Mouse (Mus musculus) midbrain, embryonic 12.5 days (tissue): ENCODE data around the gene Tmem59l. TPM values are rescaled to one million over a fixed set of nuclear protein-coding genes. Genes with fewer than 3 reads are reported as not detected.

Experiments used
- ATAC-seq: fragments of 200-750 bp; cut with Nextera tagmentation; 2 replicates; pipeline ENCODE4 v1.8.0; 2017; ENCODE audit warnings: low read depth, moderate TSS enrichment, moderate library complexity; ENCODE audit not compliant: low FRiP score
- H3K27ac ChIP-seq: fragments of 300-500 bp; sonication (generic); replicated peaks from 2 replicates; pipeline ENCODE4 v1.5.1; 2016; ENCODE audit warnings: mild to moderate bottlenecking
- H3K27me3 ChIP-seq: fragments of 300-500 bp; sonication (generic); 2 replicates; pipeline ENCODE4 v1.6.1; 2016; ENCODE audit warnings: mild to moderate bottlenecking
- H3K36me3 ChIP-seq: fragments of 300-500 bp; sonication (generic); 2 replicates; pipeline ENCODE4 v1.6.1; 2016
- H3K4me1 ChIP-seq: fragments of 300-500 bp; sonication (generic); 2 replicates; pipeline ENCODE4 v1.6.1; 2016
- H3K4me2 ChIP-seq: fragments of 300-500 bp; sonication (generic); replicated peaks from 2 replicates; pipeline ENCODE4 v1.6.1; 2016; ENCODE audit warnings: mild to moderate bottlenecking, moderate library complexity
- H3K4me3 ChIP-seq: fragments of 300-500 bp; sonication (generic); 2 replicates; pipeline ENCODE4 v1.5.1; 2016; ENCODE audit warnings: mild to moderate bottlenecking
- H3K9ac ChIP-seq: fragments of 300-500 bp; sonication (generic); replicated peaks from 2 replicates; pipeline ENCODE4 v1.6.1; 2016; ENCODE audit warnings: mild to moderate bottlenecking, moderate library complexity
- H3K9me3 ChIP-seq: fragments of 300-500 bp; sonication (generic); 2 replicates; pipeline ENCODE4 v1.6.1; 2016; ENCODE audit warnings: mild to moderate bottlenecking
- WGBS: fragments of 180-500 bp; shearing (Covaris S2); methylation state at CpG from one replicate; pipeline ENCODE4 v1.1.7; 2016; 5-methylcytosine and 5-hydroxymethylcytosine counted together
- polyA plus RNA-seq: library from polyadenylated mRNA; unstranded; fragments of >200 nt; fragmentation: Nextera tagmentation; extraction: Ambion mirVana; gene quantifications from 2 replicates; pipeline ENCODE4 v1.2.1, GENCODE M21; 2016

Gene Tmem59l
- polyA plus RNA-seq, 1 experiment from 2014 or later = 21.7 TPM

DNA sequence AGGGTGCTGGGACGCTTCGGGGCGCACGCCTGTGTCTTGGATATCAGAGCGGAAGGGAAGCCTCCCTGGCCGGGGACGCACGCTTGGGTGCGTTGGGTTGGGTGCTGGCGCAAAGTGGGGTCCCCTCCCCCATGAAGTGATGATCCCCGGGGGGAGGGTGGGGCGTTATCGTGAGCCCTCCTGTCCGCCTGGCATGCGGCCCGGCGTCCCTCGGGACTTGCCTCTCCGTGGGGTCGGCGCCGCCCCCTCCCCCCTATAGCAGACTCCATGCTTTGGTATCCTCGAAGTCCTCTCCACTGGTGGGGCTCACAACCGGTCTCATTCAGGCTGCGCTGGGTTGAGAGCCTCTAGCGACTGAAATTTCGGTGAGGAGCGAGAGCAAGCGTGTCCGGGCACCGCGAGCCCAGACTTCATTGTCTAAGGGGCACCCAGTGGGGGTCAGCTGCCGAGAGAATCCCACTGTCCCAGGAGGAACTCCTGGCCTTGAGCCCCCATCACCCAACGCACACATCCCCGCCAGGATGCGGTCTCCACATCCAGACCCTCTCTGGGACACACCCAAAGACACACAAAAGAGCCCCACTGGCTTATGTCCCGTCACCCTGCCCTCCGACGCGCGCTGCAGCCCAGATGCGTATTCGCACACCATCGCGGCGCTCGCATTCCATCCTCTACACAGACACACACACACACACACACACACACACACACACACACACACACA is 6.7 kb upstream of the Tmem59l start:
- Histone ChIP-seq H3K4me2 (peak overlapping the region; percentile 52), H3K36me3 (no peaks in the 10 kb centered on the region), H3K27ac (no peak overlapping the region), H3K27me3 (peaks cover 100% of the 10 kb centered on the region), H3K9ac (no peak overlapping the region), H3K4me1 (peaks cover 44% of the 10 kb centered on the region), H3K4me3 (peak overlapping the region; percentile 36; the same call in 1 of the 2 replicates), H3K9me3 (no peaks in the 10 kb centered on the region)
- no peak; the same call in 1 of the 2 replicates for ATAC-seq
- WGBS = under 1% methylated on average over 47 of the region's 47 CpGs

DNA sequence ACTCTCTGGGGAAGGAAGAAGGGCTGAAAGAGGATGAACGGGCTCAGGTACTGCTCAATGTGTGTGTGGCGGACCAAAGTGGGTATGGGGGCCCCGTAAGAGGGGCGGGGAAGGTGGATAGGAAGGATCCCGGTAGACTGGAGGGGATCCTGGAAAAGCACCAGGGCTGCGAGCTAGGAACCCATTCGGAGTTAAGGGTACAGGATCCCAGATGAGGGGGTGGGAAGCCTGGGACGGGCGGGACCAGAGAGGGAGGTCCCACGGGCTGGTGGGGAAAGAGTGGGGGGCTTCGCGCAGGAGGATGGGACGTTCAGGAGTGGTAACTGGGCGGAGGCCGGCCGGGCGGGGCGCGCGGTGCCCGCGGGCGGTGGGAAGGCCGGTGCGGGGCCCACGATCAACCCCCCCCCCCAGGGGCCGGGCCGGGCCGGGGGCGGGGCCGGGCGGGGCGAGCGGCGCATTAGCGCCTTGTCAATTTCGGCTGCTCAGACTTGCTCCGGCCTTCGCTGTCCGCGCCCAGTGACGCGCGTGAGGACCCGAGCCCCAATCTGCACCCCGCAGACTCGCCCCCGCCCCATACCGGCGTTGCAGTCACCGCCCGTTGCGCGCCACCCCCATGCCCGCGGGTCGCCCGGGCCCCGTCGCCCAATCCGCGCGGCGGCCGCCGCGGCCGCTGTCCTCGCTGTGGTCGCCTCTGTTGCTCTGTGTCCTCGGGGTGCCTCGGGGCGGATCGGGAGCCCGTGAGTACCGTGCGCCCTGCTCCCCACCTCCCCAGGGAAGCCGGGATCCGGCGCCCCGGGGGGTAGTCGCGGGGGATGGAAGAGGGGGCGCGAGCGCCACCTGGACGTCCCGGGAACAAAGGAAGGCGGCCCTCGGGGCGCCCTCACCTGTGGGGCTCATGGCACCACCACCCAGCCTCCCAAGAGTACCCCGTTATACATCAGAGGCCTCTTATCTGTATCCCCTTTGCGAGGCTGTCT is 5.8 kb upstream of the Tmem59l start, which contains the start of gene Crlf1:
Crlf1 (plus strand) TSS at position 495 of the 977 bp plus-strand sequence.
- WGBS = under 1% methylated on average over 70 of the region's 93 CpGs
- no peak for ATAC-seq
- peak within 1 kb of the TSS; percentile 7; the same call in 1 of the 2 replicates for H3K9ac ChIP-seq
- peaks cover 100% of the 10 kb centered on the region for H3K27me3 ChIP-seq
- H3K36me3 ChIP-seq = no peaks in the 10 kb centered on the region
- no peaks in the 10 kb centered on the region for H3K9me3 ChIP-seq
- H3K4me1 ChIP-seq = peaks cover 52% of the 10 kb centered on the region
- peak within 1 kb of the TSS; percentile 36 for H3K4me3 ChIP-seq
- H3K27ac ChIP-seq = no peak within 1 kb of the TSS
- H3K4me2 ChIP-seq = peak within 1 kb of the TSS; percentile 52

DNA sequence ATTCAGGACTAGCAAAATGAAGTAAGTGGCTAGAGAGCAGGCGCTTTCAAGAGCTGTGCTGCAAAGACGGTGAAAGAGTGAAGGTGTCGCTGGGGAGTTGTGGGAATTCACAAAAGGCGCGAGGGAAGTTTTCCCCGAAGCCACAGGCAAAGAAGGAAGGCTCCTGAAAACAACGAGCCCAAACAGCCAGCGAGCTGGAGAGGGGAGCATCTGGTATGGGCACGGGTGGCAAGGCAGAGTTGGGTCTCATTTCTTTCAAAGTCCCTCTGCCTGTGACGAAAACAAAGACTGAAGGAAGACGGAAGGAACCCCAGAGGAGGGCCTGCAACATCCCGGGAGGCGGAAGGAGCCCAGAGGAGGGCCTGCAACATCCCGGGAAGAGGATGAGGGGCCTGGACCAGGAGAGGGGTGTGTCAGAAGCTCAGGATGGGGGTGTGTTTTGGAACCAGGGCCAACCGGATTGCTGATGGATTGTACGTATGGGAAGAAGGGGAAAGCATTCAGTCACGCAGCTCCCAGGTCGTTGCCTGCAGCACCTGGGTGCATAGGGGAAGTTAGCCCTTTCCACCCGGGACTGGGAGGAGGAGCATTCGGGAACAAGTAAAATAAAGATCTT is 3.8 kb upstream of the Tmem59l start:
- under 1% methylated on average over 20 of the region's 20 CpGs for WGBS
- Histone ChIP-seq H3K36me3 (no peaks in the 10 kb centered on the region), H3K9me3 (no peaks in the 10 kb centered on the region), H3K4me3 (0 out of 2 replicates have a peak overlapping the region, but pooled peaks have one; percentile 4), H3K27me3 (peaks cover 100% of the 10 kb centered on the region), H3K4me1 (peaks cover 64% of the 10 kb centered on the region), H3K4me2 (0 out of 2 replicates have a peak overlapping the region, but pooled peaks have one; percentile 2), H3K27ac (no peak overlapping the region), H3K9ac (no peak overlapping the region)
- ATAC-seq = no peak

DNA sequence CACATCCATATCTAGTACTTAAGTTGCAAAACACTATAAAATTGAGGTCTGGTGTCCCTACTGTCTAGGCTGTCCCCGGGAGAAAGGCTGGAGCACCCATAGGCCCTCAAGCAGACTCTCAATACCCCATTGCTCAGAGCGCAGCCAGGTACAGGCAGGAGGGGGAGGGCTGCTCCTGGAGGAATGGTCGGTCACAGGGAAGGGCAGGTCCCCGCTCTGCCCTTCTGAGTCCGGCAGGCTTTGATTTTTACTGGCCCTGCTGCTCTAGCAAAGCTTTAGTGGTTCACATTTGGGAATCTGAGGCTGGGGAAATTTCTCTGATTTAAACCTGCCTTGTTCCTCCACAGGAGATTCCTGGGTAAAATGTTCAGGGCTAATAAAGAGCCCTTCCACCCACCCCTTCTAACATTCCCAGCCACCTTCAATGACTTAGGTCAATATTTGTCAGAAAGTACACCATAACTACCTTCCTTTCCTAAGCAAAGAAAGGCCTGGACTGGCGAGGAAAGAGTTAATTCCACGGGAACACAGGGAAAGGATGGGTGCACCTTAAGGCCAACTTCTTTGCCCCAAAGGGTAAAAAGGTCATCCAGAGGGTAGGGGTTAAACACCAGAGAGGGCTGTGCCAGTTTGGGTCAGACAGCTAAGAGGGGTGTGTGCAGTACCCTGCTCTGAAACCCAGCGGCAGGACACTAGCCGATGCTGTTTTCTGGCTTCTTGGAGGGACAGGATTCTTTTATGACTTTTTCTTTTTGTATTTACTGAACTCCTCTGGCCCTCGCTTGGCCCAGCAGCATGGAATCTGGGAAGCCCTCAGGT is 3.1 kb upstream of the Tmem59l start:
- no peak overlapping the region; the same call in 1 of the 2 replicates for H3K4me2 ChIP-seq
- H3K27ac ChIP-seq = no peak overlapping the region
- no peak overlapping the region for H3K4me3 ChIP-seq
- peaks cover 58% of the 10 kb centered on the region for H3K4me1 ChIP-seq
- 5% methylated on average over 10 of the region's 10 CpGs for WGBS
- H3K36me3 ChIP-seq = no peaks in the 10 kb centered on the region
- peaks cover 100% of the 10 kb centered on the region for H3K27me3 ChIP-seq
- no peak for ATAC-seq
- H3K9me3 ChIP-seq = no peaks in the 10 kb centered on the region
- no peak overlapping the region for H3K9ac ChIP-seq

DNA sequence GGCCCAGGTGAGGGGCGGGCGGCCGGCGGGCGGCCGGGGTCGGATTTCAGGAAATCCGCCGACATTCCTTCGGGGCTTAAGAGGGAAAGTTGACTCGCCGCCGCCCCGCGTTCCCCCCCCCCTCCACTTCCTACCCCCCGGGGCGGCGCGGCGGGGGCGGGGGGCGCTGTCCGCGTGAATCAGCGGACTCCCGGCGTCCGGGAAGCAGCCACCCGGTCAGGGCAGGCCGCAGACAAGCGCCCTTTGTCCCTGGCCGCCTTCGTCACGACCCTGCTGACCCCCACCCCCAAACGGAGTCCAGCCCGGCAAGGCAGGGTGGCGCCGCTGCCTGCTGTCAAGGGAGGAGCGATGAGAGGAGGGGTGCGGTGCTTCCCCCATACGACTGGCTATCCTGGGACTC is 2.4 kb upstream of the Tmem59l start:
- peaks cover 100% of the 10 kb centered on the region for H3K27me3 ChIP-seq
- no peak for ATAC-seq
- 1% methylated on average over 31 of the region's 41 CpGs for WGBS
- peaks cover 51% of the 10 kb centered on the region for H3K4me1 ChIP-seq
- H3K4me3 ChIP-seq = peak overlapping the region; percentile 33
- no peak overlapping the region for H3K27ac ChIP-seq
- H3K4me2 ChIP-seq = peak overlapping the region; percentile 43
- H3K36me3 ChIP-seq = no peaks in the 10 kb centered on the region
- H3K9me3 ChIP-seq = no peaks in the 10 kb centered on the region
- no peak overlapping the region; the same call in 1 of the 2 replicates for H3K9ac ChIP-seq

DNA sequence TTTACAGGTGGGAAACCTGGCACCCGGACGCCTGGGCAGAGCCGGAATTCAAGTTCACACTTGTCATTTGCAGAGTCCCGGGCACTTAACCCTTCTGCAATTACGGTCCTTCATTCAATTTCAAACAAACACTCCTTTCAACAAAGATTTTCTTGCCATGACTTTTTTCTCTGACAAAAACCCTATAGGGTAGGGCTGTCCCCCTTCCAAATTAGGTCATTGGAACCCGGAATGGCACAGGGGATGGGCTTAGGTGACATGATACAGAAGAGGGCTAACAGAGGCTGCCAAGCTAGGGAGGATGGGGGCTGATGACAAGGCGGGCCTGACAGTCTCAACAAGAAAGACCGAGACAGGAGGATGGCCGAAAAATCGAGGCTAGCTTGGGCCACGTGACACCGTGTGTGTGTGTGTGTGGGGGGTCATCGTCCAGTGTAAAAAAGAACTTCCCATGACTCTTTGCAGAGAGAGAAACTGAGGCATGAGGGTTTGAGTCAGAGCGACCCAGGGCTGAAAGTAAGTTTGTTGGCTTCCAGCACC is 1.8 kb upstream of the Tmem59l start:
- Histone ChIP-seq H3K9ac (no peak overlapping the region), H3K9me3 (no peaks in the 10 kb centered on the region), H3K36me3 (no peaks in the 10 kb centered on the region), H3K27me3 (peaks cover 100% of the 10 kb centered on the region), H3K4me2 (peak overlapping the region; percentile 43), H3K4me1 (peaks cover 45% of the 10 kb centered on the region), H3K4me3 (peak overlapping the region; percentile 33), H3K27ac (no peak overlapping the region)
- 3% methylated on average over 14 of the region's 14 CpGs for WGBS
- ATAC-seq = no peak

DNA sequence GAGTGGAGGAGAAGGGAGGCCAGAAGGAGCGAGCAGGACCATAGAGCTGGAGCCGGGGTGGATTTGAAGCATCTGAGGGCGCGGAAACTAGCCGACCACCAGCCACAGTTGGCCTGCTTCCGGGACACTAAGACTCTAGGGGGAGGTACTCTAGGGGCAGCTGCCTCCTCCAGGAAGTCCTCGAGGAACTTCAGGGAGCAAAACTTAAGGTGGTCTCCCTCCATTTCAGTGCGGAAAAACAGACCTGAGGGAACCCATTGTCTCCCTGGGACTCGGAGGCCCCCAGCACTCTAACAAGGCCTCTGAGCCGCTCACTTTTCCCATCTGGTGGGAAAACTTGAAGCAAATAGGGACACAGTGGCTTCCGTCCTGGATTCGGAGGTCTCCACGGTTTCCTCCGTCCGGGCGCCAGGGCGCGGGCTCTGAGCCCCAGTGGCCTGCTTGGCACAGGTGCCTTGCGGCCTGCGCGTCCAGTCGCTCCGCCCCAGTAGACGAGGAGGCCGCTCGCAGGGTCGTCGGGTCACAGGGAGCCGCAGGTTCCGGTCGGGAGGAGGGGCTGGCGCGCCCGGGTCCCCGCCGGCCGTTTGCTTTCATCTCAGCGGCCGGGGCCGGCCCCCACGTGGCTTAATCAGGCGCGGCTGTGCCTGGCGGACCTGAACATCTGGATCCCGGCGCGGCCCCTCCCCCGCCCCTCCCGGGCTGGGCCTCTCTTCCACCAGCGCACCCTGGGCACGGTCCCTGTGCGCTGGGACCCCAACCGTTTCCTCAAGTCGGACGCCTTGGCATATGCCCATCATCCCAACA is 1.0 kb upstream of the Tmem59l start:
- Histone ChIP-seq H3K27ac (no peak overlapping the region), H3K36me3 (no peaks in the 10 kb centered on the region), H3K4me2 (peak overlapping the region; percentile 66), H3K4me3 (peak overlapping the region; percentile 33), H3K27me3 (peaks cover 100% of the 10 kb centered on the region), H3K4me1 (peaks cover 37% of the 10 kb centered on the region), H3K9ac (peak overlapping the region; percentile 25), H3K9me3 (no peaks in the 10 kb centered on the region)
- ATAC-seq = peak; percentile 52; the same call in 1 of the 2 replicates
- 3% methylated on average over 54 of the region's 55 CpGs for WGBS

DNA sequence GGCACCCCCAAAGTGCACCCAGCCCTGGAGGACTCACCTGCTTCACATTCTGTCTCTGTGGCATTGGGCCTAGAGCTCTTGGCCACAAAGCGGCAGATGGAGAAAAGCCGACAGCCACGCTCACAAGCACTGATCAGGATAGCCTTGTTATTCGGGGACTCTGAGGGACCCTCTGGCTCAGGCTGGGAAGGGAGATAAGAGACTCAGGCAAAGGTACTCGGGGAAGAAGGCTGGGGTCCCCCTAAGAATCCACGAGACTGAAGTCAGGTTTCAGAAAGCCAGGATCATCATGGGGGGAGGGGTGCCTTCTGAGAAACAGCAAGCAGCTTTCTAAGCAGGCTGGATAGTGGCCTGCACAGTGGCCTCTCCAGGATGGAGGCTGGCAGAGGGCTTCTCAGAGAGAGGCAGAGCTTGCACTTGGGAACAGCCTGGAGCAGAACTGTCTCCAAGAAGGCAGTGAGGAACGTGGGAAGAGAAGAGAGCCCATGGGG is 922 bp downstream of the Tmem59l start:
- ATAC-seq = no peak
- no peak overlapping the region for H3K9ac ChIP-seq

DNA sequence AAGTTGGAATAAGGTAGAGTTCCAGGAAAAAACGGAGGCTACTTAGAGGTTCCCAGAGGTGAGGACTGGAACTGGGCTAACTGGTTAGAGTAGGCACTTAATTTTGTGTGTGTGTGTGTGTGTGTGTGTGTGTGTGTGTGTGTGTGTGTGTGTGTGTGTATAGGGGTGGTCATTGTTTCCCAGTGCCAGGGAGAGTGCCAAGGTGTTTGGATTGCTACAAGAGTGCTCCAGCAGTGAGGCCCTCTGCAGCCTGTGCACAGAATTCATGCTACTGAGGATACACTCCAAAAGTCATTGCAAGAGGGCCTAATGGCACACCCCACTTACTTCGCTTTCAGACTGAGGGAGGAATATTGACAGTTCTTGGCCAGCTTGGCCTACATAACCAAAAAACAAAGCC is 4.2 kb downstream of the Tmem59l start:
- WGBS = 62% methylated on average over 2 of the region's 2 CpGs
- no peak overlapping the region for H3K9ac ChIP-seq
- H3K4me2 ChIP-seq = no peak overlapping the region
- no peak overlapping the region for H3K4me3 ChIP-seq
- no peaks in the 10 kb centered on the region for H3K36me3 ChIP-seq
- H3K9me3 ChIP-seq = no peaks in the 10 kb centered on the region
- H3K27me3 ChIP-seq = peaks cover 87% of the 10 kb centered on the region
- H3K4me1 ChIP-seq = peaks cover 12% of the 10 kb centered on the region; the same call in 1 of the 2 replicates
- ATAC-seq = no peak
- no peak overlapping the region for H3K27ac ChIP-seq

More for the DNA sequence above, 922 bp downstream of the Tmem59l start:
- WGBS = 44% methylated on average over 7 of the region's 7 CpGs
- H3K27me3 ChIP-seq = peaks cover 96% of the 10 kb centered on the region
- peaks cover 29% of the 10 kb centered on the region for H3K4me1 ChIP-seq
- peak overlapping the region; percentile 47; the same call in 1 of the 2 replicates for H3K4me3 ChIP-seq
- no peak overlapping the region for H3K27ac ChIP-seq
- H3K36me3 ChIP-seq = no peaks in the 10 kb centered on the region
- H3K9me3 ChIP-seq = no peaks in the 10 kb centered on the region
- peak overlapping the region; percentile 66 for H3K4me2 ChIP-seq

DNA sequence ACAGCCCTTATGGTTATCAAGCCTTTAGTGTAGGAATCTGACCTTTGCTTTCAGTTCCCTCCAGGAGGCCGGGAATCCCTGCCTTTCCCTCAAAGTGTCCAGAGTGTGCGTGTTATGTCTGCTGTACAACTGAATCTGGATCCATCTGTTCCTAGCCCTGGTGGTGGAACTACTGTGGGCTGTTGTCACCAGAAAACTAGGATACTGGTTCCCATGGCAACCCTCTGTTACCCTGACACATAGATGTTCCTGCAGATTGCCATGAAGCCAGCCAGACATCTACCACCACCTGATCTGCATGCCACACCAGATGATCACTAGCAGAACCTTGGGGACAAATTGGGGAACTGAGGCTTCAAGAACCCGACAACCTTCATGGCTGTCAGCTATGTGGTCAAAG is 5.2 kb downstream of the Tmem59l start:
- Histone ChIP-seq H3K4me2 (no peak overlapping the region), H3K27me3 (peaks cover 85% of the 10 kb centered on the region)

More for the DNA sequence above, 5.2 kb downstream of the Tmem59l start:
- H3K36me3 ChIP-seq = no peaks in the 10 kb centered on the region
- no peaks in the 10 kb centered on the region for H3K9me3 ChIP-seq
- H3K4me3 ChIP-seq = no peak overlapping the region
- 74% methylated on average over 3 of the region's 3 CpGs for WGBS
- H3K27ac ChIP-seq = no peak overlapping the region
- no peak for ATAC-seq
- no peak overlapping the region for H3K9ac ChIP-seq
- peaks cover 15% of the 10 kb centered on the region for H3K4me1 ChIP-seq
